19 mouse cellular contexts compared by ENCODE assay signal in genomic region chr8:128704376-128704775, GRCm38 (mm10). TPM values are rescaled to one million over a fixed set of nuclear protein-coding genes. Genes with fewer than 3 reads are reported as not detected.
DNase-seq lines count a peak whose midpoint lies in the region; ATAC-seq and TF ChIP-seq lines count a peak whose summit lies in the region.
"Had no signal": no experiment of that assay in that cellular context is flagged by ENCODE, and none has a peak within 500 bp of the region (broad histone marks: within the 10 kb centered on the region; RNA-seq: fewer than 3 reads in every experiment).

No protein-coding gene starts in this region.

- H3K4me1 ChIP-seq in heart, postnatal 0 days (ENCODE audit: control insufficient read depth, insufficient read depth): peaks cover 26% of the 10 kb centered on the region
- H3K4me1 ChIP-seq: embryonic facial prominence, embryonic 12.5 days; hindbrain, embryonic 15.5 days had no signal

- WGBS in heart, postnatal 0 days: 77% methylated on average over 1 of the region's 1 CpGs

- H3K36me3 ChIP-seq in heart, postnatal 0 days (replicated peaks; ENCODE audit: control insufficient read depth, insufficient read depth, low read length): peaks cover 24% of the 10 kb centered on the region

- H3K9me3 ChIP-seq in heart, postnatal 0 days (replicated peaks; ENCODE audit: control insufficient read depth, low read length): no peaks in the 10 kb centered on the region
- H3K9me3 ChIP-seq: embryonic facial prominence, embryonic 12.5 days; forebrain, embryonic 13.5 days; heart, embryonic 15.5 days; hindbrain, embryonic 15.5 days; kidney, embryonic 15.5 days had no signal

- H3K4me3 ChIP-seq in heart, postnatal 0 days (ENCODE audit: low read depth, low read length): no peak overlapping the region
- H3K4me3 ChIP-seq: embryonic facial prominence, embryonic 12.5 days; forebrain, embryonic 13.5 days; heart, embryonic 15.5 days; hindbrain, embryonic 15.5 days; kidney, embryonic 15.5 days had no signal

- TF ChIP-seq CTCF in heart, postnatal 0 days (IDR thresholded peaks at IDR 0.05; ENCODE audit: low read depth): no peak
- TF ChIP-seq CTCF in Patski (IDR thresholded peaks at IDR 0.05): no peak

- no peak overlapping the region for H3K9ac ChIP-seq in heart, postnatal 0 days (replicated peaks; ENCODE audit: low read depth, low read length)
- H3K9ac ChIP-seq: embryonic facial prominence, embryonic 12.5 days; forebrain, embryonic 13.5 days; forebrain, postnatal 0 days; heart, embryonic 15.5 days; hindbrain, embryonic 15.5 days; kidney, embryonic 15.5 days had no signal

- TF ChIP-seq EP300 in heart, postnatal 0 days (IDR thresholded peaks at IDR 0.05; ENCODE audit: low read depth): no peak

- no peak overlapping the region for H3K4me2 ChIP-seq in heart, postnatal 0 days (ENCODE audit: low read depth, low read length)
- H3K4me2 ChIP-seq: embryonic facial prominence, embryonic 12.5 days; forebrain, embryonic 13.5 days; heart, embryonic 15.5 days; hindbrain, embryonic 15.5 days; kidney, embryonic 15.5 days had no signal

- POLR2A ChIA-PET in Patski (lab: Charles Lee): no interaction called here

- CTCF ChIA-PET in Patski (lab: Charles Lee): interaction anchor here (16.0 kb wide), 1 partner anchor 53 kb away, joined by 155 read pairs; no protein-coding TSS in a partner anchor

- H3K27ac ChIP-seq in heart, postnatal 0 days (ENCODE audit: low read depth): peak overlapping the region; percentile 67; the same call in 1 of the 2 replicates
- H3K27ac ChIP-seq: embryonic facial prominence, embryonic 12.5 days; forebrain, embryonic 13.5 days; hindbrain, embryonic 15.5 days; kidney, embryonic 15.5 days had no signal

- in situ Hi-C loops in Patski (cut with MboI; ENCODE audit: low pct_unique_long_range_greater_than_20kb): no loop called here

- peak; percentile 35; the same call in 1 of the 2 replicates for ATAC-seq in frontal cortex, adult (ENCODE audit: low TSS enrichment)
- ATAC-seq in heart, postnatal 0 days (ENCODE audit: insufficient read depth, low read depth): no peak
- ATAC-seq in Patski: peak; percentile 47
- ATAC-seq: forebrain, embryonic 13.5 days; forebrain, postnatal 0 days; intestine, embryonic 16.5 days had no signal

- DNase-seq in frontal cortex, postnatal 25 days (ENCODE audit: low spot score in 2 of 2): no peak
- DNase-seq in heart, postnatal 0 days (ENCODE audit: low spot score): no peak
- DNase-seq in heart, adult 8-10 months (ENCODE audit: low spot score): no peak
- DNase-seq in Patski (ENCODE audit: low read depth, low spot score): no peak
- DNase-seq in embryo, embryonic 11 days: no peak
- no peak for DNase-seq in adrenal gland, postnatal 14 days
- DNase-seq: adrenal gland, postnatal 25 days; cerebellum, postnatal 14 days; forebrain, postnatal 0 days; gastrocnemius, postnatal 14 days; kidney, adult 2 months had no signal

- no peaks in the 10 kb centered on the region for H3K27me3 ChIP-seq in heart, postnatal 0 days (ENCODE audit: control insufficient read depth, insufficient read depth, low read length)
- no peaks in the 10 kb centered on the region for H3K27me3 ChIP-seq in Patski
- H3K27me3 ChIP-seq: CH12.LX; embryonic facial prominence, embryonic 12.5 days; forebrain, embryonic 13.5 days; heart, embryonic 15.5 days; hindbrain, embryonic 15.5 days; kidney, embryonic 15.5 days had no signal

RNA-seq across cellular contexts. Expression of gene Itgb1, which starts 18.9 kb away (rescaled TPM):
- 240 and 317 TPM in 2 replicates for total RNA-seq in heart, postnatal 0 days (2014; rRNA removed; ENCODE audit: low replicate concordance)
- polyA plus RNA-seq in heart, postnatal 0 days (2015; fragmentation: Nextera tagmentation; extraction: Ambion mirVana): 289 and 315 TPM in 2 replicates
- total RNA-seq in heart, adult 8-10 months (2022): 100 to 1,000 TPM; 294 to 330 (median 319) TPM
- polyA plus RNA-seq in Patski (2021): 916 TPM
- 269 and 279 TPM in 2 replicates for total RNA-seq in adrenal gland, postnatal 14 days (2021)
